Mouse (Mus musculus) embryo, embryonic 10.5 days (tissue): ENCODE measurements at regions not wholly inside any gene's neighbourhood (a gene's known extent, or its start where the extent isn't known, plus 50 kb on each side); places are given as distances from the start of the nearest gene placed in this dataset.

Source experiments
- DNase-seq: peaks from one replicate; pipeline ENCODE4 v3.0.0-alpha.2; 2015; ENCODE audit warnings: low spot score

DNA sequence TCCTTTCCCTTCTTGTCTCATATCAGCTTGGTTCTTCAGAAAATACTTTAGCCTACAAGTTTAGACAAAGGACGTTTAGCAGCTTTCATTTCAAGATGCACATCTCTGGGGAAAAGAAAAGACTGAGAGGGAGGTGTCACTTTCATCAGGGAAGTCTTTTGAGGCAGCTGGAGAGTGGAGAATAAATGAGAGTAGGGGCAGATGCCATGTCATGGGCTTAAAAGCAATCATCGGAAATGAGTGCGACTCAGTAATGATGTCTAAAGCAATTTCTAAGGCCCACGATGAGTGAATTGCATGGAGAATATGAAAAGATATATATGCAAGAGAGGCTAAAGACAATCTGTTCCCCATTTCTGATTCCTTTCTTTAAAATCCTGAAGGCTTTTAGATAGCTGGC, 295.7 kb upstream of the Steap1 start:
- no peak for DNase-seq

DNA sequence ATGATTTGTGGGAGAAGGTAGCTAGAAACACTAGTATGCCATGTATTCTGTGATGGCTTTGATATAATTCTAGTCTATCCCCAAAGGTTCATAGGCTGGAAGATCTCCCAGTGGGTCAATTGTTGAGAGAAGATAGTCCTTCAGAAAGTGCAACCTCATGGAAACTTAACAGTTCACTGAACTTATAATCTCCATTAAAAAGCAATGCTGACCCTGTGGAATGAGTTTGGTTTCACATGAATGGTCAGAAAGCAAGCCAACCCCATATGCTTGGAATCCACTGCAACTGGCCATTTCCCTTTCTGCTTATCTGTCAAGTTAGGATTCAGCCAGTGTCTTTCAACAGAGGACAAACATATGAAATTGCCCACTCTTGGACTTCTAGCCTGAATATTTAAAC, 291.7 kb upstream of the Steap1 start:
- no peak for DNase-seq

DNA sequence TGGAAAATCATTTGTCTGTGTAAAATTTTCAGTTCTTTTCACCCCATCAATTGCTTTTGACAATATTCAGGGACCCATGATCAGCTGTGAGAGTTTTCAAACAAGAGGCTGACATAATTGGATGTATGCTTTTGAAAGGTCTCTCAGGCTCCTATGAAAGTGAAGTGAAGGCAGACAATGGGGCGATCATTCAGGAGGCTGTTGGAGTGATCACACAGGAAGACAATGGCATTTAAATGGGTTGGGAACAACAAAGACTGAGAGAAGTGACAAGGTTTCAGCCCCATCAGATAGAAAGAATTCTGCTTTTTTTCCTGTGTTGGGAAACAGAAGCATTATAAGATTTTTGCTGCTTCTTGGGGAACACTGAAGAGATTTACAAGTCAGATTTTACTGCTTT, 267.6 kb upstream of the Steap1 start:
- peak; percentile 27 for DNase-seq
